Mouse (Mus musculus) midbrain, embryonic 10.5 days (tissue): ENCODE data around the gene Hsd17b12. TPM values are rescaled to one million over a fixed set of nuclear protein-coding genes. Genes with fewer than 3 reads are reported as not detected.

Experiments used
- DNase-seq: peaks from one replicate; pipeline ENCODE4 v3.0.0-alpha.2; 2017; ENCODE audit warnings: low spot score
- H3K27ac ChIP-seq: fragments of 300-500 bp; sonication (generic); replicated peaks from 2 replicates; pipeline ENCODE4 v1.5.1; 2016; ENCODE audit warnings: mild to moderate bottlenecking
- H3K27me3 ChIP-seq: fragments of 300-500 bp; sonication (generic); 2 replicates; pipeline ENCODE4 v1.6.1; 2016; ENCODE audit warnings: low read depth, mild to moderate bottlenecking; ENCODE audit not compliant: poor library complexity, severe bottlenecking
- H3K36me3 ChIP-seq: fragments of 300-500 bp; sonication (generic); 2 replicates; pipeline ENCODE4 v1.6.1; 2016; ENCODE audit warnings: mild to moderate bottlenecking, moderate library complexity
- H3K4me1 ChIP-seq: fragments of 300-500 bp; sonication (generic); 2 replicates; pipeline ENCODE4 v1.6.1; 2016
- H3K4me3 ChIP-seq: fragments of 300-500 bp; sonication (generic); 2 replicates; pipeline ENCODE4 v1.5.1; 2016; ENCODE audit warnings: mild to moderate bottlenecking, moderate library complexity
- H3K9me3 ChIP-seq: fragments of 300-500 bp; sonication (generic); replicated peaks from 2 replicates; pipeline ENCODE4 v1.6.1; 2016; ENCODE audit warnings: mild to moderate bottlenecking
- WGBS: fragments of 180-500 bp; shearing (Covaris S2); methylation state at CpG from one replicate; pipeline ENCODE4 v1.1.7; 2016; 5-methylcytosine and 5-hydroxymethylcytosine counted together
- polyA plus RNA-seq: library from polyadenylated mRNA; unstranded; fragments of >200 nt; fragmentation: Nextera tagmentation; extraction: Ambion mirVana; gene quantifications from 2 replicates; pipeline ENCODE4 v1.2.1, GENCODE M21; 2016

Hsd17b12 gene
- 134 and 143 TPM in 2 replicates for polyA plus RNA-seq

GRCm38 (mm10) chr2:94157592-94158519 lies at the start of gene Hsd17b12:
Hsd17b12 (minus strand) TSS chr2:94157964.
- H3K36me3 ChIP-seq: peaks cover 5% of the 10 kb centered on the region
- under 1% methylated on average over 69 of the region's 69 CpGs for WGBS
- peak; percentile 100 for DNase-seq
- peak within 1 kb of the TSS; percentile 72 for H3K4me3 ChIP-seq
- H3K4me1 ChIP-seq: peaks cover 35% of the 10 kb centered on the region
- H3K27me3 ChIP-seq: no peaks in the 10 kb centered on the region
- H3K9me3 ChIP-seq: no peaks in the 10 kb centered on the region
- H3K27ac ChIP-seq: peak within 1 kb of the TSS; percentile 93

GRCm38 (mm10) chr2:94184906-94185305 lies 27.1 kb upstream of the Hsd17b12 start:
- DNase-seq: no peak
- H3K36me3 ChIP-seq: no peaks in the 10 kb centered on the region
- H3K9me3 ChIP-seq: no peaks in the 10 kb centered on the region
- 80% methylated on average over 2 of the region's 2 CpGs for WGBS
- peaks cover 23% of the 10 kb centered on the region for H3K4me1 ChIP-seq
- 0 out of 2 replicates have a peak, but pooled peaks cover 3% of the 10 kb centered on the region for H3K27me3 ChIP-seq
- H3K4me3 ChIP-seq: no peak overlapping the region
- no peak overlapping the region for H3K27ac ChIP-seq

- Histone ChIP-seq H3K9me3 (no peaks in the 10 kb centered on the region), H3K36me3 (no peaks in the 10 kb centered on the region), H3K4me3 (0 out of 2 replicates have a peak overlapping the region, but pooled peaks have one; percentile 17), H3K27me3 (0 out of 2 replicates have a peak, but pooled peaks cover 3% of the 10 kb centered on the region), H3K27ac (no peak overlapping the region), H3K4me1 (peaks cover 23% of the 10 kb centered on the region)
- WGBS: 10% methylated on average over 6 of the region's 6 CpGs
- DNase-seq: no peak
These were observed 26.4 kb upstream of the Hsd17b12 start for GRCm38 (mm10) chr2:94184142-94184541.

- H3K4me3 ChIP-seq: peak overlapping the region; percentile 66
These were observed 21.3 kb upstream of the Hsd17b12 start for GRCm38 (mm10) chr2:94179030-94179407.

GRCm38 (mm10) chr2:94178321-94179029 lies 20.7 kb upstream of the Hsd17b12 start:
- WGBS: 1% methylated on average over 22 of the region's 22 CpGs
- H3K36me3 ChIP-seq: no peaks in the 10 kb centered on the region

More at GRCm38 (mm10) chr2:94179030-94179407, 21.3 kb upstream of the Hsd17b12 start:
- Histone ChIP-seq H3K27ac (peak overlapping the region; percentile 94), H3K9me3 (no peaks in the 10 kb centered on the region), H3K27me3 (0 out of 2 replicates have a peak, but pooled peaks cover 3% of the 10 kb centered on the region), H3K4me1 (peaks cover 26% of the 10 kb centered on the region), H3K36me3 (no peaks in the 10 kb centered on the region)
- no peak for DNase-seq
- 0% methylated on average over 3 of the region's 3 CpGs for WGBS

GRCm38 (mm10) chr2:94177294-94177693 lies 19.5 kb upstream of the Hsd17b12 start:
- 84% methylated on average over 6 of the region's 6 CpGs for WGBS
- H3K36me3 ChIP-seq: no peaks in the 10 kb centered on the region

More at GRCm38 (mm10) chr2:94178321-94179029, 20.7 kb upstream of the Hsd17b12 start:
- DNase-seq: peak; percentile 82
- Histone ChIP-seq H3K27me3 (0 out of 2 replicates have a peak, but pooled peaks cover 3% of the 10 kb centered on the region), H3K4me3 (peak overlapping the region; percentile 66), H3K9me3 (no peaks in the 10 kb centered on the region), H3K4me1 (peaks cover 21% of the 10 kb centered on the region), H3K27ac (peak overlapping the region; percentile 94)

GRCm38 (mm10) chr2:94176381-94176780 lies 18.6 kb upstream of the Hsd17b12 start:
- Histone ChIP-seq H3K4me3 (no peak overlapping the region), H3K36me3 (no peaks in the 10 kb centered on the region), H3K4me1 (peaks cover 12% of the 10 kb centered on the region), H3K27ac (no peak overlapping the region), H3K27me3 (no peaks in the 10 kb centered on the region), H3K9me3 (no peaks in the 10 kb centered on the region)
- 91% methylated on average over 3 of the region's 3 CpGs for whole genome bisulfite sequencing
- DNase-seq: no peak

More at GRCm38 (mm10) chr2:94177294-94177693, 19.5 kb upstream of the Hsd17b12 start:
- Histone ChIP-seq H3K9me3 (no peaks in the 10 kb centered on the region), H3K4me1 (peaks cover 12% of the 10 kb centered on the region), H3K27me3 (no peaks in the 10 kb centered on the region), H3K27ac (no peak overlapping the region), H3K4me3 (peak overlapping the region; percentile 66; the same call in 1 of the 2 replicates)
- DNase-seq: no peak

GRCm38 (mm10) chr2:94173549-94173948 lies 15.8 kb upstream of the Hsd17b12 start:
- 94% methylated on average over 13 of the region's 13 CpGs for WGBS
- H3K36me3 ChIP-seq: no peaks in the 10 kb centered on the region
- no peak overlapping the region for H3K4me3 ChIP-seq
- H3K4me1 ChIP-seq: peaks cover 12% of the 10 kb centered on the region
- no peak overlapping the region for H3K27ac ChIP-seq
- H3K27me3 ChIP-seq: no peaks in the 10 kb centered on the region
- DNase-seq: no peak
- H3K9me3 ChIP-seq: no peaks in the 10 kb centered on the region

- Histone ChIP-seq H3K9me3 (no peaks in the 10 kb centered on the region), H3K4me3 (no peak overlapping the region), H3K36me3 (no peaks in the 10 kb centered on the region), H3K27ac (no peak overlapping the region), H3K27me3 (no peaks in the 10 kb centered on the region), H3K4me1 (peaks cover 5% of the 10 kb centered on the region; the same call in 1 of the 2 replicates)
- DNase-seq: no peak
- WGBS: 53% methylated on average over 2 of the region's 2 CpGs
These were observed 5.4 kb upstream of the Hsd17b12 start for GRCm38 (mm10) chr2:94163207-94163606.

- Histone ChIP-seq H3K27ac (no peak overlapping the region), H3K4me1 (peaks cover 5% of the 10 kb centered on the region; the same call in 1 of the 2 replicates), H3K4me3 (no peak overlapping the region), H3K36me3 (no peaks in the 10 kb centered on the region), H3K9me3 (no peaks in the 10 kb centered on the region), H3K27me3 (no peaks in the 10 kb centered on the region)
- 76% methylated on average over 6 of the region's 6 CpGs for WGBS
- DNase-seq: no peak
These were observed 4.4 kb upstream of the Hsd17b12 start for GRCm38 (mm10) chr2:94162141-94162540.

- Histone ChIP-seq H3K36me3 (peaks cover 4% of the 10 kb centered on the region; the same call in 1 of the 2 replicates), H3K27ac (peak overlapping the region; percentile 80), H3K9me3 (no peaks in the 10 kb centered on the region), H3K4me1 (peaks cover 34% of the 10 kb centered on the region), H3K27me3 (no peaks in the 10 kb centered on the region), H3K4me3 (peak overlapping the region; percentile 72)
- WGBS: 34% methylated on average over 4 of the region's 4 CpGs
- no peak for DNase-seq
These were observed 738 bp upstream of the Hsd17b12 start for GRCm38 (mm10) chr2:94158520-94158884.

- Histone ChIP-seq H3K27me3 (no peaks in the 10 kb centered on the region), H3K36me3 (peaks cover 10% of the 10 kb centered on the region), H3K4me3 (peak overlapping the region; percentile 72), H3K4me1 (peaks cover 44% of the 10 kb centered on the region), H3K27ac (peak overlapping the region; percentile 93), H3K9me3 (no peaks in the 10 kb centered on the region)
- DNase-seq: no peak
- 2% methylated on average over 10 of the region's 10 CpGs for WGBS
These were observed 713 bp downstream of the Hsd17b12 start for GRCm38 (mm10) chr2:94157051-94157450.
